Mouse (Mus musculus) spleen, postnatal 4 days (tissue): ENCODE results near the gene Sorbs2.

Experiments used
- DNase-seq, 2 experiments: peaks; one replicate each; pipeline ENCODE4 v3.0.0; 2022; ENCODE audit warnings: low spot score in 2 of 2

Gene Sorbs2

GRCm38 (mm10) chr8:45677854-45678241 lies 170.3 kb downstream of the Sorbs2 start:
- no peak for DNase-seq

GRCm38 (mm10) chr8:45681171-45681570 lies 173.6 kb downstream of the Sorbs2 start:
- DNase-seq, result no peak

- no peak for DNase-seq
Observed at GRCm38 (mm10) chr8:45682845-45683383, 175.3 kb downstream of the Sorbs2 start.

GRCm38 (mm10) chr8:45687942-45688695 lies 180.5 kb downstream of the Sorbs2 start:
- DNase-seq, result no peak

GRCm38 (mm10) chr8:45689611-45690207 lies 182.1 kb downstream of the Sorbs2 start:
- DNase-seq, result no peak

GRCm38 (mm10) chr8:45700100-45700499 lies 192.5 kb downstream of the Sorbs2 start:
- no peak for DNase-seq

GRCm38 (mm10) chr8:45703700-45704101 lies 196.1 kb downstream of the Sorbs2 start:
- DNase-seq, result no peak

GRCm38 (mm10) chr8:45709098-45709497 lies 201.5 kb downstream of the Sorbs2 start:
- DNase-seq, result no peak

- DNase-seq, result no peak
Observed at GRCm38 (mm10) chr8:45709734-45710133, 202.1 kb downstream of the Sorbs2 start.

- DNase-seq, result no peak
Observed at GRCm38 (mm10) chr8:45712610-45713009, 205.0 kb downstream of the Sorbs2 start.

- DNase-seq, result no peak
Observed at GRCm38 (mm10) chr8:45714806-45715205, 207.2 kb downstream of the Sorbs2 start.

- DNase-seq, result no peak
Observed at GRCm38 (mm10) chr8:45715330-45716027, 207.9 kb downstream of the Sorbs2 start.

GRCm38 (mm10) chr8:45719776-45720175 lies 212.2 kb downstream of the Sorbs2 start:
- no peak for DNase-seq

- DNase-seq, result no peak
Observed at GRCm38 (mm10) chr8:45724204-45724603, 216.6 kb downstream of the Sorbs2 start.

- no peak for DNase-seq
Observed at GRCm38 (mm10) chr8:45725321-45725720, 217.7 kb downstream of the Sorbs2 start.

- no peak for DNase-seq
Observed at GRCm38 (mm10) chr8:45729850-45730382, 222.3 kb downstream of the Sorbs2 start.

GRCm38 (mm10) chr8:45730795-45731194 lies 223.2 kb downstream of the Sorbs2 start:
- no peak for DNase-seq

GRCm38 (mm10) chr8:45734071-45734470 lies 226.5 kb downstream of the Sorbs2 start:
- no peak for DNase-seq

- no peak for DNase-seq
Observed at GRCm38 (mm10) chr8:45737266-45737665, 229.7 kb downstream of the Sorbs2 start.

GRCm38 (mm10) chr8:45743326-45743725 lies 235.7 kb downstream of the Sorbs2 start:
- DNase-seq, result no peak

GRCm38 (mm10) chr8:45743739-45744138 lies 236.2 kb downstream of the Sorbs2 start:
- no peak for DNase-seq
